Mouse (Mus musculus): ENCODE results near the gene Dnajc11. TPM values are rescaled to one million over a fixed set of nuclear protein-coding genes. Genes with fewer than 3 reads are reported as not detected.

The Dnajc11 gene
- 10 to 100 TPM; 46.3 to 52.5 TPM for total RNA-seq (2023)

DNA sequence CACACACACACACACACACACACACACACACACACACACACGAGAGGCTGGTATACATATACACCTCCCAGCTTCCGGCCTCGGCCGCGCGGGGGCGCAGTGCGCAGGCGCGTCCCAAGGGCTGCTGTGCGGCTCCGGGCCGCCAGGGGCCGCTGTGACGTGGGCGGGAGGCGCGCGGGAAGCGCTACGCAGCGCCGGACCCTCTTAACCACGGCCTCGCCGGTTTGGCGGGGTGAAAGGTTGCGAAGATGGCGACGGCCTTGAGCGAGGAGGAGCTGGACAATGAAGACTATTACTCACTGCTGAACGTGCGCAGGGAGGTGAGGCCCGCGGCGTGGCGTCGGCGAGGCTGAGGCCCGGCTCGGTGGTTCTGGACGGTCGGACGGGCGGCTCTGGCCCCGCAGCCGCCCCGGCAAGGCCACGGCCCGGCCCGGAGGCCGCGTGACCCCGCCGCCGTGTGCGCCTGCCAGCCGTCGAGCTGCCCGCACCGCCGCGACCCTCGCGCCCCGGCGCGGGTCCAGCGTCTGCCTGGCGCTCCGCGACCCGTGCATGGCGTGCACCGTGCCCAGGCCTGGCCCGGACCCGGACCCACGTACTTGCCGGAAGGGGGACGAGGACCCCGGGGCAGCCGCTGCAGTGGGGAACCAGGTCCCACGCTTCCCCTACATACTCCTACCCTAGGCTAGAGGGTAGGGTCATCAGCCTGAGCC, at the start of gene Dnajc11:
TSS of gene Dnajc11 (plus strand) at position 187 of the 710 bp plus-strand sequence.

DNA sequence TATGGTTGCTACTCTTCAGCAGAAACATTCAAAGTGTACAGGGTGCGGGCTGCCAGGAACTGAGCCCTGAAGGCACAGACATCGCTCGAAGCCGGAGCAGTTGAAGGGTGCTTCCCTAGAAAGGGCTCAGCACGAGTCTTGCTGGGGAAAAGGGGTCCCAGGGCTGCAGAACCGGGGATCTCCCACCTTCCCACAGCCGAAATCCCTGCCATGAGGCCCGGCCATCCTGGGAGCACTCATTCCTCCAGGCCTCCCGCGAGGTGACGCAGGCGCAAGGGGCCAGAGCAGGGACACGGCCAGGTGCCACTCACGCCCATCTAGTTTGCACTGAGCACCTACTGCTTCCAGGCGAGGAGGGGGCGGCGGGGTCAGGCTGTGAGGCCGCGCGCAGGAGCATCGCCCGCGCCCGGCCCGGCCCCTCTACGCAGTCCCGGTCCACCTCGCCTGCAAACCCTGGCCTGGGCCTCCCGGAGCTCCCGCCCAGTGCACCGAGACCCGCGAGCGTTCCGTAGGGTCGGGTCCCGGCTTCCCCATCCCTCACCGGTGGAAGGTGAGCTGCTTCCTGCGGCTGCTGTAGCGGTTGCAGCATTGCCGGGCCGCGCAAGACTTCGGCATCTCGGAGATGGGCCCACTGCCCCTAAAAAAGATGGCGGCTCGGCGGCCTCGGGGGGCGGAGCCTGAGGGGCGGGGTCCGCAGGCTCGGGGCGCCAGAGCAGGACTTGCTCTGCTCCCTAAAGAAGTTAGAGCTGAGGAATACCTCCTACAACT, 55.0 kb downstream of the Dnajc11 start, which contains the start of gene Thap3:
TSS of gene Thap3 (minus strand) at position 656 of the 768 bp plus-strand sequence.

DNA sequence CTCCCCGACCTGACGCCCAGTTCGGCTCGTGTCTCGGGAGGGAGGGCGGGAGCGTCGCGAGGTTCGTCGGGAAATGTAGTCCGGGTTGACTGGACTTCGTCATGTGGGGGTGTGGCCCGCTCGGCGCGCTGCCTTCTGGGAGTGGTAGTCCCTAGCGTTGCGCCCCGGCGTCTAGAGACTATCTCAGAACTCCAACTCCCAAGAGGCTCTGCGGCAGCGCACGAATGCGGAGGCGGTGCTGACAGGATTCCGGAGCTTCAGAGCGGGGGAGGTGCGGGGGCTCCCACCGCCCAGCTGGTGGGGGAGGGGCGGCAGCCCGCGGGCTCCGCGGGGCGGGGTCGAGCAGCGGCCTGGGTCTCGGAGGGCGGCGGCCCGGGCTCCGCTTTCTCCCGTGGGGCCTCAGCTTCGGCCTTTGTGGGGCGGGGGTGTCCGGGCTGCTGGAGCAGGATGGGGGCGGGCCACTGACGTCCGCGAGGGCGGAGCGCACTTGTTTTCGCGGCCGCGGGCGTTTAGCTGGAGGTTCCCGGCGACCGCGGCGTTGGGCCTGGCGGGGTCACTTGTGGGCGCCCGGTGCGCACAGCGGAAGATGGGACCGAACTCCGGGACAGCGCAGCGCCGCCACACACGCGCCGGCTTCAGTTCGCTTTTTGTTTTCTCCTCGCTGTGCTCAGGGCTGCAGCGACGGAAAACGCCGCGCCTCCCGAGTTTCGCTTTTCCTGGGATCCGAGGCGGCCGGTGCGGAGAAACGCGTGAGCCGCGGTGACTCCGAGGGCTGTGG, 62.9 kb downstream of the Dnajc11 start, which contains the start of gene Phf13:
TSS of gene Phf13 (minus strand) at position 86 of the 778 bp plus-strand sequence.

DNA sequence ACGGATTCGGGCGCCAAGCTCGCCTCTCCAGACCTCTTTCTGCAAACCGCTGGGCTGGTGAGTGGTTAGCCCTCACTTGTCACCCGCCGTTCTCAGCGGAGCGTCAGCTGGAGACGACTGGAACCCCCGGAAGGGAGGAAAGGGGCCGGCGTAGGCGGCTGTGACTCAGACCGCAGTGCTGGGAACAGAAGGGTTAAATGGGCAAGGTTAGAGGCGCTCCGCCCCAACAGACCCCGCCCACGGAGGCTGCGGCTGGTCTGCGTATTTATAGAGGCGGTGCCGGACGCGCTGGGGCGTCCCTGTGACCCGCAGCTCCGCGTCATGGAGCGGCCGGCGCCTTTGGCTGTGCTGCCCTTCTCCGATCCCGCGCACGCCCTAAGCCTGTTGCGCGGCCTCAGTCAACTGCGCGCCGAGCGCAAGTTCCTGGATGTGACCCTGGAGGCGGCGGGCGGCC, 75.2 kb downstream of the Dnajc11 start, which contains the start of gene Klhl21:
TSS of gene Klhl21 (plus strand) at position 182 of the 454 bp plus-strand sequence.

DNA sequence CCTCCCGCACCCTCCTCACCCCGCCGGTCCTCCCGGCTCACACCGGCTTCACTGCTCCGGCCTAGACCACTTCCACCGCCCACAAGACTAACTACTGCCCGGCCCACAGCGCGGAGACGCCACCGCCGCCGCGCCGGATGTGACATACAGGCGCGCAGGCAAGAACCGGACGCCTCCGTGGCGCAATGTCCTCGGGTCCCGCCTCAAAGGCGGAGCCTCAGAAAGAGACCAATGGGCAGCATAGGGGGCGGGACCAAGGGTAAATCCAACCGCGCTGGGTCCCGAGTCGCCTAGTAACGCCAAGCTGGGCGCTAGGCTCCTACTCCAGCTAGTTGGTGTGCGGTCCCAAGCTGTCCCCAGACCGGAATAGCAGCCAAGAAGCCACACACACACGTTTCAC, 94.0 kb downstream of the Dnajc11 start, which contains the start of gene Zbtb48:
TSS of gene Zbtb48 (minus strand) at position 148 of the 400 bp plus-strand sequence.

Other genes starting within 250 kb of the Dnajc11 start
- gene Camta1, start 71.8 kb upstream of the Dnajc11 start, total RNA-seq (2023) = 10 to 100 TPM; 30.5 to 31.8 TPM
- 10 to 100 TPM; 24.7 to 34.0 TPM for gene Thap3, start 55.3 kb downstream of the Dnajc11 start, total RNA-seq (2023)
- gene Phf13, start 62.6 kb downstream of the Dnajc11 start, total RNA-seq (2023) = 1 to 10 TPM; 8.5 to 8.6 TPM
- 10 to 100 TPM; 23.1 to 25.3 TPM for gene Klhl21, start 75.1 kb downstream of the Dnajc11 start, total RNA-seq (2023)
- gene Zbtb48, start 94.0 kb downstream of the Dnajc11 start, total RNA-seq (2023) = 10 to 100 TPM; 10.6 to 11.2 TPM
- not detected for gene Tas1r1, start 104.9 kb downstream of the Dnajc11 start, total RNA-seq (2023)
- 10 to 100 TPM; 21.2 to 23.1 TPM for gene Nol9, start 105.6 kb downstream of the Dnajc11 start, total RNA-seq (2023)
- gene Plekhg5, start 138.8 kb downstream of the Dnajc11 start, total RNA-seq (2023) = 1 to 10 TPM; 2.8 to 3.0 TPM
- gene Tnfrsf25, start 182.2 kb downstream of the Dnajc11 start, total RNA-seq (2023) = under 1 TPM; 0.49 to 0.58 TPM
- gene Espn, start 218.7 kb downstream of the Dnajc11 start, total RNA-seq (2023) = 1 to 10 TPM; 2.3 to 4.6 TPM
- not detected for gene Hes2, start 225.2 kb downstream of the Dnajc11 start, total RNA-seq (2023)
- 10 to 100 TPM; 15.6 to 19.8 TPM for gene Acot7, start 244.4 kb downstream of the Dnajc11 start, total RNA-seq (2023)